Mouse (Mus musculus): ENCODE data around the gene Adamts15. TPM values are rescaled to one million over a fixed set of nuclear protein-coding genes. Genes with fewer than 3 reads are reported as not detected.

The Adamts15 gene
- polyA plus RNA-seq, 1 experiment from 2014 or later = 0.81 TPM

DNA sequence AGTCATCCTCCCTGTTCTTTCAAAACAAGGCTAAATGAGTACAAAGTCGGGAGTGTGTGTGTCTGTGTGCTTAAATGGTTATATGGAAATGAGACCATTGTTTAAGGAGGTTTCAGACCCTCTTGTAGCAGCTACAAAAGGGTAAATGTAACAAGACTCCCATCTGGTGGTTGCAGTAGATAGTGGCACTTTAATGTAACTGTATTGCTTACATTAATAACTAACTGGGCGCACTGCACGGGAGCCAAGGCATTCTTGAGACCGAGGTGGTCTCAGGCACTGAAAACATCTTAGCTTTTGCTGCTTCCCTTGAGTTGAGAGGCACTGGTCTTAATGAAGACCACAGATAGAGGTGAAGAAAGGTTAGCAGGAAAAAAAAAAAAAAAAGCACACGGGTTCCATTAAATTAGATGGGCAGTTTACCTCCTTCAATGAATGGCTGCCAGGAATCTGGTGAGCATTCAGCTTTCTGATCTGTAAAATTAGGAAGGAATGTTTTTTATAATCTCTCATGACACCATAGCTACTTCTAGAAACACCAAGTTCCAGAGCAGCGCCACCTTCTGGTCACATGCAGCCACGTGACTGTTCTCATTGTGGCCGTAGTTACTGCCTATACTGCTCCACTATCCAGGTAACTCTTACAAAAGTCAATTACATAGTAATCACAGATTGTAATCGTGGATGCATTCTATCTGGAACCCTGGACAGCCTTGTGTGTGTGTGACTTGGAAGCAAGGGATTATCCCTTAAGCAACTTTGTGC, 14.6 kb upstream of the Adamts15 start:
- Histone ChIP-seq H3K4me1 (ENCODE audit: control insufficient read depth, low read depth, low read length) (no peaks in the 10 kb centered on the region), H3K9me3 (replicated peaks; ENCODE audit: control insufficient read depth, low read length) (no peaks in the 10 kb centered on the region), H3K4me3 (ENCODE audit: low read depth, low read length) (no peak overlapping the region), H3K4me2 (ENCODE audit: low read depth, low read length) (no peak overlapping the region), H3K27ac (ENCODE audit: low read length) (no peak overlapping the region), H3K36me3 (ENCODE audit: control insufficient read depth, insufficient read depth) (no peaks in the 10 kb centered on the region), H3K9ac (ENCODE audit: low read depth, low read length) (no peak overlapping the region), H3K27me3 (ENCODE audit: control insufficient read depth, insufficient read depth, low read depth, low read length) (peaks cover 17% of the 10 kb centered on the region)
- WGBS (ENCODE audit: insufficient replicate concordance) = 26% methylated on average over 9 of the region's 9 CpGs
- no peak for ATAC-seq (ENCODE audit: low read depth)

DNA sequence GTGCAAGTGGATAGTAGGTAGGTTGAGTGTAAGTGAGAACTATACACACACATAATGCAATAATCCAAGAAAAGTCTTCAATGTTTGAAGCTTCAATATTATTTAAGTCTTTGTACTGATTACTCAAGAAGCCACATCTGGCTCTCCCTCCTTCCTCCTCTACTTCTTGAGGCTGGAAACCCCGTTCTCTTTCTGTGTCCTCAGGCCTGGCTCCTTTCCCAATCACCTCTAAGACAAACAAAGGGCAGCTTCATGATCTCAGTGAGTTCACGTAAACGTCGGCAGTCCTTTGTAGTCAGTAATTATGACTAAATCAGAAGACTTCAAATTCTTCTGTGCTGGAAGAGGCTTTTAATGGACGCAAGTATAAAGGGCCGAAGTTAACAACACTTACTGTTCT, 12.6 kb upstream of the Adamts15 start:
- no peak overlapping the region for H3K9ac ChIP-seq (ENCODE audit: low read depth, low read length)
- H3K27ac ChIP-seq (ENCODE audit: low read length) = no peak overlapping the region
- H3K4me2 ChIP-seq (ENCODE audit: low read depth, low read length) = no peak overlapping the region
- H3K9me3 ChIP-seq (replicated peaks; ENCODE audit: control insufficient read depth, low read length) = no peaks in the 10 kb centered on the region
- H3K27me3 ChIP-seq (ENCODE audit: control insufficient read depth, insufficient read depth, low read depth, low read length) = no peaks in the 10 kb centered on the region
- WGBS (ENCODE audit: insufficient replicate concordance) = 49% methylated on average over 6 of the region's 6 CpGs
- no peaks in the 10 kb centered on the region for H3K36me3 ChIP-seq (ENCODE audit: control insufficient read depth, insufficient read depth)
- H3K4me3 ChIP-seq (ENCODE audit: low read depth, low read length) = no peak overlapping the region
- no peaks in the 10 kb centered on the region for H3K4me1 ChIP-seq (ENCODE audit: control insufficient read depth, low read depth, low read length)
- ATAC-seq (ENCODE audit: low read depth) = no peak

- Histone ChIP-seq H3K9ac (ENCODE audit: low read depth, low read length) (no peak overlapping the region), H3K9me3 (replicated peaks; ENCODE audit: control insufficient read depth, low read length) (no peaks in the 10 kb centered on the region), H3K27me3 (ENCODE audit: control insufficient read depth, insufficient read depth, low read depth, low read length) (no peaks in the 10 kb centered on the region), H3K4me1 (ENCODE audit: control insufficient read depth, low read depth, low read length) (no peaks in the 10 kb centered on the region), H3K4me3 (ENCODE audit: low read depth, low read length) (no peak overlapping the region), H3K27ac (ENCODE audit: low read length) (no peak overlapping the region), H3K36me3 (ENCODE audit: control insufficient read depth, insufficient read depth) (no peaks in the 10 kb centered on the region), H3K4me2 (ENCODE audit: low read depth, low read length) (no peak overlapping the region)
- no peak for ATAC-seq (ENCODE audit: low read depth)
- WGBS (ENCODE audit: insufficient replicate concordance) = 49% methylated on average over 4 of the region's 4 CpGs
These were observed 10.1 kb upstream of the Adamts15 start for GRCm38 (mm10) chr9:30932346-30932745.

GRCm38 (mm10) chr9:30928759-30929158, 6.5 kb upstream of the Adamts15 start:
- Histone ChIP-seq H3K36me3 (ENCODE audit: control insufficient read depth, insufficient read depth) (no peaks in the 10 kb centered on the region), H3K4me2 (ENCODE audit: low read depth, low read length) (no peak overlapping the region), H3K9ac (ENCODE audit: low read depth, low read length) (no peak overlapping the region), H3K9me3 (replicated peaks; ENCODE audit: control insufficient read depth, low read length) (no peaks in the 10 kb centered on the region), H3K27me3 (ENCODE audit: control insufficient read depth, insufficient read depth, low read depth, low read length) (no peaks in the 10 kb centered on the region), H3K27ac (ENCODE audit: low read length) (no peak overlapping the region), H3K4me1 (ENCODE audit: control insufficient read depth, low read depth, low read length) (no peaks in the 10 kb centered on the region), H3K4me3 (ENCODE audit: low read depth, low read length) (no peak overlapping the region)
- ATAC-seq (ENCODE audit: low read depth) = no peak
- 63% methylated on average over 2 of the region's 2 CpGs for WGBS (ENCODE audit: insufficient replicate concordance)

DNA sequence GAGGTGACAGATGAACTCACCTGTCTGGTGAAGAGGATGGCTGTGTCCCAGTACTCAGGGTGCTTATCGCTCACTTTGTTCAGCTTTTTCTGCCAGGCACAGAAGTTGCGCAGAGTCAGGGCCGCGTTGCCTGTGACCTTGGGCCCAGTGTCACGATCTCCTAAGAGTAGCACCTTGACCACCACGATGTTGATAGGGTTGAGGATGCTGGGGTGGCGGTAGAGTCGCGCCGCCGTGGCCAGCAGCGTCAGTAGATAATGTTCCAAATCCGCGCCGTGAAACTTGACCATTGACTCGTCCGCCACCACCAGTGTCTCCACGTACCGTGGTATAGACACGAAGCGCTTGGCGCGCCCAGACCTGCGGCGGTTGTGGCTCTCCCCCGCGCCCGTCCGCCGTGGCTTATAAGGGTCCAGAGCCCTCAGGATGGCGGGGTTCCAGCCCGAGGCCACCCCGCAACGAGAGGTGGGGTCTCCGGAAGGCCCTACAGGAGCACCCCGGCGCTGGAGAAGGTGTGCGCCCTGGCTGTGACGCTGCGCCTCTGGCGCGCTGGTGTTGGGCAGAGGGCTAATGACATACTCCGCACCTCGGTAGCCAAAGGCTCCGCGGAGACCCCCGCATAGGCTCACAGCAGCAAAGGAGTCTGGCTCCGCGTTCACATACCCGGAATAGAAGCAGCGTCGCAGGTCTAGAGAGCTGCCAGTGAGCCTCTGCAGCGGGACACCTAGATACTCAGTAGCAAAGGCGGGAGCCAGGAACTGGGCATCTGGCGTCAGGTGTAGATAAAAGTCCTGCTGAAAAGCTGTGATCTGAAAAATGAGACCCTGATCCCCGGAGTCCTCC, 770 bp downstream of the Adamts15 start:
- H3K4me1 ChIP-seq (ENCODE audit: control insufficient read depth, low read depth, low read length) = no peaks in the 10 kb centered on the region
- H3K9ac ChIP-seq (ENCODE audit: low read depth, low read length) = no peak overlapping the region
- H3K27ac ChIP-seq (ENCODE audit: low read length) = no peak overlapping the region
- H3K4me3 ChIP-seq (ENCODE audit: low read depth, low read length) = peak overlapping the region; percentile 51
- WGBS (ENCODE audit: insufficient replicate concordance) = 4% methylated on average over 56 of the region's 56 CpGs
- no peaks in the 10 kb centered on the region for H3K36me3 ChIP-seq (ENCODE audit: control insufficient read depth, insufficient read depth)
- peaks cover 19% of the 10 kb centered on the region for H3K27me3 ChIP-seq (ENCODE audit: control insufficient read depth, insufficient read depth, low read depth, low read length)
- H3K9me3 ChIP-seq (replicated peaks; ENCODE audit: control insufficient read depth, low read length) = no peaks in the 10 kb centered on the region
- H3K4me2 ChIP-seq (ENCODE audit: low read depth, low read length) = peak overlapping the region; percentile 56
- no peak; the same call in 1 of the 2 replicates for ATAC-seq (ENCODE audit: low read depth)

DNA sequence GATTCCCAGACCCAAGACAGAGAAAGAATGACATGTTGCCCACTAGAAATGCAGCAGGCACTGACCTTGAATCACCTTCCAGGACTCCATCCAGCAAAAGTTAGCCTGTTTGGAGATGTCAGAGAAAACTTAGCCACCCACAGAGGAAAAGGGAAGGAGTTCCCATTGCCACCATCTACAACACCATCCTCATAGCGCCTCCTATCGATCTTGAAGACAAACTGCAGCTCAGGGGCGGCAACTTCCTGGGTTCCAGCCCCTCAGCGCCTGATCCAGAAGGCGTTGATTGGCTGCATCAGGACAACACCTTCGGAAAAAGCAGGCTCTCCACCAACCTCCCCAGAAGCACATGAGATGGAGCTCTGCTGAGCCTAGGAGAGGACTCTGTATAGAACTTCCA, 1.5 kb downstream of the Adamts15 start:
- peaks cover 19% of the 10 kb centered on the region for H3K27me3 ChIP-seq (ENCODE audit: control insufficient read depth, insufficient read depth, low read depth, low read length)
- H3K9me3 ChIP-seq (replicated peaks; ENCODE audit: control insufficient read depth, low read length) = no peaks in the 10 kb centered on the region
- no peak for ATAC-seq (ENCODE audit: low read depth)
- no peak overlapping the region for H3K9ac ChIP-seq (ENCODE audit: low read depth, low read length)
- H3K4me2 ChIP-seq (ENCODE audit: low read depth, low read length) = no peak overlapping the region
- WGBS (ENCODE audit: insufficient replicate concordance) = 14% methylated on average over 6 of the region's 6 CpGs
- no peaks in the 10 kb centered on the region for H3K4me1 ChIP-seq (ENCODE audit: control insufficient read depth, low read depth, low read length)
- H3K4me3 ChIP-seq (ENCODE audit: low read depth, low read length) = no peak overlapping the region
- no peak overlapping the region for H3K27ac ChIP-seq (ENCODE audit: low read length)
- H3K36me3 ChIP-seq (ENCODE audit: control insufficient read depth, insufficient read depth) = no peaks in the 10 kb centered on the region

DNA sequence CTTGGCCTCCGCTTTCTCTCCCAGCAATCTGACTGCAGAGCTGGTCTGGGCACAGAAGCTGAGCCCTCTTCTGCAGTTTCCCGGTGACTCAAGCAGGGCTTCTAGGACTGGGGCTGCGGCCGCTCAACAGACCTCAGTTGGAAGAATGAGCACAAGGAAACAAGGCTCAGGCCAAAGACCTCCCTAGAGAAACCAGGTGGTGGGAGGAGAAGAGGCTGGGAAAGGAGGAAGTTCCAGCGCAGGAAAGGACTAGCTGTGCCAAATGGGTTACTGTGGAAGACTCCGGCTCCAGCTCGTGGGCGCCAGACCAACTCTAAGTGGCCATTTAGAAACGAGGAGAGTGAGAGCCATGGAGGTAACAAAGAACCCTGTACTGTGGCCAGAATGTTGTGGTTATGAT, 2.6 kb downstream of the Adamts15 start:
- H3K4me2 ChIP-seq (ENCODE audit: low read depth, low read length) = no peak overlapping the region
- H3K9ac ChIP-seq (ENCODE audit: low read depth, low read length) = no peak overlapping the region

DNA sequence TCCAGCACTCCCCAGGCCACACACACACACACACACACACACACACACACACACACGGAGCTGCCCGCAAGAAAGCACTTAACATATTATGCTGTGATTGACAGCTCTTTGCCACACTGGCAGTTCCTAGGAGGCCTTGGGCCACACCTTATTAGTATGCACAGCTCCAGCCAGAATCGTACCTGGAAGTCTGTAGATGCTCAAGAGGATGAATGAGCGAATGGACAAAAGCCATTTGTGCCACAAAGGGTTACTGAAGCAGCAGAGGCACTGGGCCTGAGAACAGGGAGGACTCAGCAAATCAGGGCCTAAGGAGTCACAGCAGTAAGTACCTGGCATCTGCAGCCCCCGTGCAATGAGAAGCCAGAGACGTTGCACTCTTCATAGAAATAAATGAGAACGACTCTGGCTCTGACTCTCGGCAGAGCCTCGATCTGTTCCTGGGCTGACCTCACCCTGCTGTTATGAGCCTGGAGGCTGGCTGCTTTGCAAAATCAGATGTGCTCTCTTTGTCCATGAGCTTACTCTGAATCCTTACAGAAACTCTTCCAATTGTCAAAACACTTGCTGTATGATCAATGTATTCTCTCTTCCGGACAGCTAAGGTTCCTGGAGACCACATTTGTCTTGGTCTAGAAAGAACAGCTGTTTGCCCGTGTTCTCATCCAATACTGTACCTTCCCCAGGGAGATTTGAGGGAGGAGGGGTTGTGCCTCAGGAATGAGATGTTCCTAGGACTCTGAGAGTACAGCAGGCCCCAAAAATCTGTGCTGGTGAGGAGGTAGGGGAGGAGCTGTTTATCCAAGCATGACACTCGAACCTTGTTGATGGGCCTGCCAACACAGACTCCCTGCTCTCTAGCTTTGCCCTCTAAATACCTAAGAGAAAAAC, 3.5 kb downstream of the Adamts15 start:
- H3K36me3 ChIP-seq (ENCODE audit: control insufficient read depth, insufficient read depth) = no peaks in the 10 kb centered on the region
- H3K4me3 ChIP-seq (ENCODE audit: low read depth, low read length) = no peak overlapping the region
- peaks cover 19% of the 10 kb centered on the region for H3K27me3 ChIP-seq (ENCODE audit: control insufficient read depth, insufficient read depth, low read depth, low read length)
- 55% methylated on average over 12 of the region's 12 CpGs for WGBS (ENCODE audit: insufficient replicate concordance)
- H3K9ac ChIP-seq (ENCODE audit: low read depth, low read length) = no peak overlapping the region
- H3K4me1 ChIP-seq (ENCODE audit: control insufficient read depth, low read depth, low read length) = no peaks in the 10 kb centered on the region
- no peak overlapping the region for H3K27ac ChIP-seq (ENCODE audit: low read length)
- H3K4me2 ChIP-seq (ENCODE audit: low read depth, low read length) = no peak overlapping the region
- ATAC-seq (ENCODE audit: low read depth) = no peak
- H3K9me3 ChIP-seq (replicated peaks; ENCODE audit: control insufficient read depth, low read length) = no peaks in the 10 kb centered on the region

More for the DNA sequence above, 2.6 kb downstream of the Adamts15 start:
- 68% methylated on average over 9 of the region's 9 CpGs for WGBS (ENCODE audit: insufficient replicate concordance)
- Histone ChIP-seq H3K9me3 (replicated peaks; ENCODE audit: control insufficient read depth, low read length) (no peaks in the 10 kb centered on the region), H3K27ac (ENCODE audit: low read length) (no peak overlapping the region), H3K4me1 (ENCODE audit: control insufficient read depth, low read depth, low read length) (no peaks in the 10 kb centered on the region), H3K36me3 (ENCODE audit: control insufficient read depth, insufficient read depth) (no peaks in the 10 kb centered on the region), H3K27me3 (ENCODE audit: control insufficient read depth, insufficient read depth, low read depth, low read length) (peaks cover 19% of the 10 kb centered on the region), H3K4me3 (ENCODE audit: low read depth, low read length) (no peak overlapping the region)
- ATAC-seq (ENCODE audit: low read depth) = no peak

All from liver, embryonic 16.5 days (tissue).